Mouse (Mus musculus): Measurements from ENCODE around the gene Lamtor5. TPM values are rescaled to one million over a fixed set of nuclear protein-coding genes. Genes with fewer than 3 reads are reported as not detected.

Gene Lamtor5
- total RNA-seq (2021), result 10 to 100 TPM; 64.6 to 66.1 TPM
- long read RNA-seq, transcript Lamtor5-201 (4 exons, 881 nt), result major isoform, 47 of 53 reads
- long read RNA-seq, partial matches to known transcripts, result 3 of 53 reads
- long read RNA-seq, other reads (novel, unspliced or antisense), result 3 of 53 reads

GRCm38 (mm10) chr3:107278479-107279269 is at the start of gene Lamtor5:
Gene Lamtor5 (plus strand): TSS chr3:107278858.
- DNase-seq (ENCODE audit: low spot score in 2 of 2), result peak; percentile 88 to 94

GRCm38 (mm10) chr3:107229221-107229620 is 49.4 kb upstream of the Lamtor5 start:
- no peak for DNase-seq (ENCODE audit: low spot score in 2 of 2)

GRCm38 (mm10) chr3:107229822-107230221 is 48.8 kb upstream of the Lamtor5 start:
- DNase-seq (ENCODE audit: low spot score in 2 of 2), result no peak

- no peak for DNase-seq (ENCODE audit: low spot score in 2 of 2)
These were observed 48.1 kb upstream of the Lamtor5 start, which contains the start of gene A630076J17Rik for GRCm38 (mm10) chr3:107230527-107230926. Gene A630076J17Rik (plus strand): TSS chr3:107230614.

GRCm38 (mm10) chr3:107231202-107231601 is 47.5 kb upstream of the Lamtor5 start:
- DNase-seq (ENCODE audit: low spot score in 2 of 2), result no peak

- DNase-seq (ENCODE audit: low spot score in 2 of 2), result peak; percentile 82 to 95
These were observed 45.3 kb upstream of the Lamtor5 start for GRCm38 (mm10) chr3:107233351-107233813.

GRCm38 (mm10) chr3:107233945-107234344 is 44.7 kb upstream of the Lamtor5 start:
- DNase-seq (ENCODE audit: low spot score in 2 of 2), result no peak

- no peak for DNase-seq (ENCODE audit: low spot score in 2 of 2)
These were observed 40.6 kb upstream of the Lamtor5 start for GRCm38 (mm10) chr3:107238051-107238450.

GRCm38 (mm10) chr3:107238471-107238980 is 40.1 kb upstream of the Lamtor5 start:
- no peak for DNase-seq (ENCODE audit: low spot score in 2 of 2)

GRCm38 (mm10) chr3:107239607-107240006 is 39.1 kb upstream of the Lamtor5 start, which contains the start of gene Prok1:
Gene Prok1 (minus strand): TSS chr3:107239707.
- DNase-seq (ENCODE audit: low spot score in 2 of 2), result no peak

- no peak for DNase-seq (ENCODE audit: low spot score in 2 of 2)
These were observed 37.1 kb upstream of the Lamtor5 start for GRCm38 (mm10) chr3:107241389-107242094.

GRCm38 (mm10) chr3:107246876-107247275 is 31.8 kb upstream of the Lamtor5 start:
- DNase-seq (ENCODE audit: low spot score in 2 of 2), result no peak

- DNase-seq (ENCODE audit: low spot score in 2 of 2), result no peak
These were observed 29.6 kb upstream of the Lamtor5 start for GRCm38 (mm10) chr3:107249042-107249441.

GRCm38 (mm10) chr3:107250320-107250719 is 28.3 kb upstream of the Lamtor5 start:
- DNase-seq (ENCODE audit: low spot score in 2 of 2), result no peak

GRCm38 (mm10) chr3:107252035-107252434 is 26.6 kb upstream of the Lamtor5 start:
- DNase-seq (ENCODE audit: low spot score in 2 of 2), result no peak

- no peak for DNase-seq (ENCODE audit: low spot score in 2 of 2)
These were observed 24.7 kb upstream of the Lamtor5 start for GRCm38 (mm10) chr3:107253925-107254324.

GRCm38 (mm10) chr3:107255992-107256391 is 22.7 kb upstream of the Lamtor5 start:
- no peak for DNase-seq (ENCODE audit: low spot score in 2 of 2)

GRCm38 (mm10) chr3:107256724-107257123 is 21.9 kb upstream of the Lamtor5 start:
- no peak for DNase-seq (ENCODE audit: low spot score in 2 of 2)

- peak in 1 of 2 experiments; percentile 43 for DNase-seq (ENCODE audit: low spot score in 2 of 2)
These were observed 20.7 kb upstream of the Lamtor5 start for GRCm38 (mm10) chr3:107257924-107258323.

- peak in 1 of 2 experiments; percentile 42 for DNase-seq (ENCODE audit: low spot score in 2 of 2)
These were observed 17.5 kb upstream of the Lamtor5 start for GRCm38 (mm10) chr3:107260956-107261850.

- peak in 1 of 2 experiments; percentile 41 for DNase-seq (ENCODE audit: low spot score in 2 of 2)
These were observed 16.9 kb upstream of the Lamtor5 start for GRCm38 (mm10) chr3:107261851-107262165.
